Mouse (Mus musculus) liver, adult 2 months (tissue): ENCODE data around the gene Alox5. TPM values are rescaled to one million over a fixed set of nuclear protein-coding genes. Genes with fewer than 3 reads are reported as not detected.

Source experiments
- DNase-seq: peaks from one replicate; pipeline ENCODE4 v3.0.0-alpha.2; 2011; ENCODE audit warnings: low read depth, low spot score; ENCODE audit errors: extremely low read depth
- H3K27ac ChIP-seq: fragments of 200-500 bp; replicated peaks from 2 replicates; pipeline ENCODE4 v1.5.1; 2012; ENCODE audit warnings: low read depth, mild to moderate bottlenecking, control low read depth, inconsistent platforms, low read length; ENCODE audit not compliant: insufficient read depth
- H3K27me3 ChIP-seq: fragments of 200-500 bp; 2 replicates; pipeline ENCODE4 v1.6.1; 2012; ENCODE audit warnings: mild to moderate bottlenecking, moderate library complexity, low read length, inconsistent platforms; ENCODE audit not compliant: control insufficient read depth, insufficient read depth
- H3K36me3 ChIP-seq: fragments of 200-500 bp; 2 replicates; pipeline ENCODE4 v1.6.1; 2012; ENCODE audit warnings: low read length, inconsistent platforms; ENCODE audit not compliant: control insufficient read depth, insufficient read depth
- H3K4me1 ChIP-seq: fragments of 200-500 bp; 2 replicates; pipeline ENCODE4 v1.6.1; 2011; ENCODE audit warnings: low read length; ENCODE audit not compliant: control insufficient read depth, insufficient read depth
- H3K4me3 ChIP-seq: fragments of 200-500 bp; 2 replicates; pipeline ENCODE4 v1.5.1; 2011; ENCODE audit warnings: low read depth, mild to moderate bottlenecking, control low read depth, low read length, moderate library complexity; ENCODE audit not compliant: insufficient read depth
- H3K79me2 ChIP-seq: fragments of 200-500 bp; 2 replicates; pipeline ENCODE4 v1.6.1; 2012; ENCODE audit warnings: inconsistent platforms, mild to moderate bottlenecking, low read length, moderate library complexity; ENCODE audit not compliant: control insufficient read depth, insufficient read depth
- H3K9ac ChIP-seq: fragments of 200-500 bp; 2 replicates; pipeline ENCODE4 v1.6.1; 2012; ENCODE audit warnings: low read depth, mild to moderate bottlenecking, control low read depth, inconsistent platforms, low read length
- CTCF ChIP-seq: fragments of 200-500 bp; IDR thresholded peaks from 2 replicates; pipeline ENCODE4 v1.5.1; 2011; ENCODE audit warnings: low read depth, low read length, control low read depth
- POLR2A ChIP-seq: fragments of 200-500 bp; IDR thresholded peaks from 2 replicates; pipeline ENCODE4 v1.6.1; 2011; ENCODE audit warnings: low read length, control low read depth; ENCODE audit not compliant: insufficient read depth; ENCODE audit errors: extremely low read depth
- WGBS: fragments of 180-500 bp; shearing (Covaris S2); methylation state at CpG from one replicate; pipeline ENCODE4 v1.1.7; 2018; 5-methylcytosine and 5-hydroxymethylcytosine counted together
- polyA plus RNA-seq: library from polyadenylated mRNA; depleted of rRNA; stranded (reverse); fragments of >200 nt; gene quantifications from 2 replicates; pipeline ENCODE4 v1.2.3, GENCODE M21; 2012
- total RNA-seq: library from RNA; depleted of rRNA; stranded (reverse); fragments of >200 nt; gene quantifications from 2 replicates; pipeline ENCODE4 v1.2.3, GENCODE M21; 2014

The Alox5 gene
- total and polyA plus RNA-seq, 2 experiments: 0.07 to 0.09 TPM

GRCm38 (mm10) chr6:116380157-116380556, 80.8 kb downstream of the Alox5 start:
- H3K27ac ChIP-seq: no peak overlapping the region
- H3K9ac ChIP-seq: no peak overlapping the region
- DNase-seq: no peak
- TF ChIP-seq CTCF: no peak
- H3K4me1 ChIP-seq: peaks cover 7% of the 10 kb centered on the region
- H3K36me3 ChIP-seq: peaks cover 13% of the 10 kb centered on the region; the same call in 1 of the 2 replicates
- no peak overlapping the region for H3K4me3 ChIP-seq
- H3K79me2 ChIP-seq: peaks cover 15% of the 10 kb centered on the region
- WGBS: 74% methylated on average over 3 of the region's 3 CpGs
- no peaks in the 10 kb centered on the region for H3K27me3 ChIP-seq

- TF ChIP-seq POLR2A (no peak), CTCF (no peak)
- H3K4me3 ChIP-seq: no peak overlapping the region
- no peaks in the 10 kb centered on the region for H3K27me3 ChIP-seq
- H3K27ac ChIP-seq: no peak overlapping the region
- WGBS: 96% methylated on average over 7 of the region's 7 CpGs
- H3K36me3 ChIP-seq: peaks cover 13% of the 10 kb centered on the region; the same call in 1 of the 2 replicates
- no peak overlapping the region for H3K9ac ChIP-seq
- H3K79me2 ChIP-seq: peaks cover 18% of the 10 kb centered on the region
- peaks cover 6% of the 10 kb centered on the region for H3K4me1 ChIP-seq
- no peak for DNase-seq
Measured at GRCm38 (mm10) chr6:116378892-116379291, 82.1 kb downstream of the Alox5 start.

- TF ChIP-seq POLR2A (no peak), CTCF (no peak)
- Histone ChIP-seq H3K27me3 (no peaks in the 10 kb centered on the region), H3K4me1 (peaks cover 6% of the 10 kb centered on the region; the same call in 1 of the 2 replicates), H3K4me3 (no peak overlapping the region), H3K79me2 (peaks cover 32% of the 10 kb centered on the region), H3K9ac (no peak overlapping the region), H3K27ac (no peak overlapping the region), H3K36me3 (peaks cover 13% of the 10 kb centered on the region; the same call in 1 of the 2 replicates)
- DNase-seq: no peak
Measured at GRCm38 (mm10) chr6:116374618-116375017, 86.4 kb downstream of the Alox5 start.

DNA sequence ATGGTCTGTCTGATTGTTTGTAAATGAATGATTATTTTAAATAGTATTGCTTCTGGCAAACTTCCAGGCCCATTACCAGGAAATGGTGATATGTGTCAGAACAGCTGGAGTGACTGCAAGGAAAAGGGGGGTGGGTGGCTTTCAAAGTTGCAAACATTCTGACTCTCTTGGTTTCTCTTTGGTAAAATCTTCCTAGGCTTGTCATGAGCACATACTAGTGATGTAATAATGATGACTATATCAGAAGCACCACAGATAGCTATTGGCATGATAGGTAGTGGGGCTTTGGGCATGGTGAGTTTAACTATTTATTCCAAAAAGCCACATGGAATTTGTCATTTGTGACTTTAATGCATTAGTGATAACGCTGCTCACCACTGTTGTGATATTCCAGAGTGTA, 86.8 kb downstream of the Alox5 start:
- 91% methylated on average over 1 of the region's 1 CpGs for WGBS

GRCm38 (mm10) chr6:116371500-116371899, 89.5 kb downstream of the Alox5 start:
- Histone ChIP-seq H3K4me1 (peaks cover 4% of the 10 kb centered on the region; the same call in 1 of the 2 replicates), H3K36me3 (peaks cover under 1% of the 10 kb centered on the region; the same call in 1 of the 2 replicates), H3K4me3 (no peak overlapping the region), H3K79me2 (peaks cover 26% of the 10 kb centered on the region; the same call in 1 of the 2 replicates), H3K27me3 (no peaks in the 10 kb centered on the region), H3K9ac (no peak overlapping the region), H3K27ac (no peak overlapping the region)
- no peak for DNase-seq
- WGBS: 94% methylated on average over 3 of the region's 3 CpGs
- no peak for TF ChIP-seq POLR2A
- no peak for TF ChIP-seq CTCF

More for the DNA sequence above, 86.8 kb downstream of the Alox5 start:
- Histone ChIP-seq H3K9ac (no peak overlapping the region), H3K4me3 (no peak overlapping the region), H3K79me2 (peaks cover 33% of the 10 kb centered on the region), H3K4me1 (peaks cover 6% of the 10 kb centered on the region; the same call in 1 of the 2 replicates), H3K27me3 (no peaks in the 10 kb centered on the region), H3K36me3 (peaks cover 13% of the 10 kb centered on the region; the same call in 1 of the 2 replicates), H3K27ac (no peak overlapping the region)
- no peak for DNase-seq
- no peak for TF ChIP-seq CTCF
- no peak for TF ChIP-seq POLR2A

GRCm38 (mm10) chr6:116370216-116370976, 90.6 kb downstream of the Alox5 start:
- TF ChIP-seq CTCF: no peak
- no peak for TF ChIP-seq POLR2A
- Histone ChIP-seq H3K9ac (no peak overlapping the region), H3K79me2 (peaks cover 25% of the 10 kb centered on the region; the same call in 1 of the 2 replicates), H3K27ac (no peak overlapping the region), H3K27me3 (no peaks in the 10 kb centered on the region), H3K36me3 (no peaks in the 10 kb centered on the region), H3K4me3 (no peak overlapping the region), H3K4me1 (peaks cover 4% of the 10 kb centered on the region; the same call in 1 of the 2 replicates)
- no peak for DNase-seq
- 95% methylated on average over 6 of the region's 6 CpGs for WGBS
